Mouse (Mus musculus) heart, embryonic 13.5 days (tissue): ENCODE measurements at regions not wholly inside any gene's neighbourhood (a gene's known extent, or its start where the extent isn't known, plus 50 kb on each side); places are given as distances from the start of the nearest gene placed in this dataset.

ENCODE experiments used
- ATAC-seq: fragments of 200-750 bp; cut with Nextera tagmentation; 2 replicates; pipeline ENCODE4 v1.8.0; 2017; ENCODE audit warnings: moderate TSS enrichment; ENCODE audit not compliant: insufficient number of reproducible peaks, low FRiP score, low TSS enrichment; ENCODE audit errors: extremely low read depth
- H3K27ac ChIP-seq: fragments of 300-500 bp; sonication (generic); replicated peaks from 2 replicates; pipeline ENCODE4 v1.5.1; 2015; ENCODE audit warnings: moderate library complexity, mild to moderate bottlenecking, inconsistent platforms
- H3K27me3 ChIP-seq: fragments of 300-500 bp; sonication (generic); replicated peaks from 2 replicates; pipeline ENCODE4 v1.6.1; 2015; ENCODE audit warnings: mild to moderate bottlenecking, inconsistent platforms
- H3K36me3 ChIP-seq: fragments of 300-500 bp; sonication (generic); 2 replicates; pipeline ENCODE4 v1.6.1; 2015; ENCODE audit warnings: mild to moderate bottlenecking, inconsistent platforms
- H3K4me1 ChIP-seq: fragments of 300-500 bp; sonication (generic); 2 replicates; pipeline ENCODE4 v1.6.1; 2015; ENCODE audit warnings: inconsistent platforms
- H3K4me2 ChIP-seq: fragments of 300-500 bp; sonication (generic); 2 replicates; pipeline ENCODE4 v1.6.1; 2015; ENCODE audit warnings: inconsistent platforms, mild to moderate bottlenecking, moderate library complexity
- H3K4me3 ChIP-seq: fragments of 300-500 bp; sonication (generic); 2 replicates; pipeline ENCODE4 v1.5.1; 2015; ENCODE audit warnings: moderate library complexity, mild to moderate bottlenecking, inconsistent platforms
- H3K9ac ChIP-seq: fragments of 300-500 bp; sonication (generic); 2 replicates; pipeline ENCODE4 v1.6.1; 2015; ENCODE audit warnings: inconsistent platforms, mild to moderate bottlenecking, moderate library complexity
- H3K9me3 ChIP-seq: fragments of 300-500 bp; sonication (generic); 2 replicates; pipeline ENCODE4 v1.6.1; 2016; ENCODE audit warnings: inconsistent platforms
- WGBS: fragments of 180-500 bp; shearing (Covaris S2); methylation state at CpG from one replicate; pipeline ENCODE4 v1.1.7; 2015; ENCODE audit warnings: mixed read lengths; 5-methylcytosine and 5-hydroxymethylcytosine counted together

- Histone ChIP-seq H3K4me3 (no peak overlapping the region), H3K27me3 (peaks cover 91% of the 10 kb centered on the region), H3K36me3 (no peaks in the 10 kb centered on the region), H3K9ac (no peak overlapping the region), H3K9me3 (0 out of 2 replicates have a peak, but pooled peaks cover 2% of the 10 kb centered on the region), H3K4me2 (peak overlapping the region; percentile 35), H3K4me1 (peaks cover 5% of the 10 kb centered on the region; the same call in 1 of the 2 replicates), H3K27ac (no peak overlapping the region)
- no peak for ATAC-seq
- WGBS = 28% methylated on average over 12 of the region's 12 CpGs
Measured at GRCm38 (mm10) chr6:52078530-52079340, 66.4 kb upstream of the Skap2 start.

- 59% methylated on average over 15 of the region's 15 CpGs for WGBS
Measured at GRCm38 (mm10) chr6:52076179-52076932, 64.0 kb upstream of the Skap2 start.

GRCm38 (mm10) chr6:52074904-52075303 is 62.6 kb upstream of the Skap2 start:
- H3K9me3 ChIP-seq = 0 out of 2 replicates have a peak, but pooled peaks cover 2% of the 10 kb centered on the region
- H3K36me3 ChIP-seq = no peaks in the 10 kb centered on the region
- no peak overlapping the region for H3K4me2 ChIP-seq
- H3K27ac ChIP-seq = no peak overlapping the region
- ATAC-seq = no peak
- no peak overlapping the region for H3K9ac ChIP-seq
- peaks cover 5% of the 10 kb centered on the region; the same call in 1 of the 2 replicates for H3K4me1 ChIP-seq
- peaks cover 63% of the 10 kb centered on the region for H3K27me3 ChIP-seq
- 76% methylated on average over 2 of the region's 2 CpGs for whole genome bisulfite sequencing
- H3K4me3 ChIP-seq = no peak overlapping the region

More at GRCm38 (mm10) chr6:52076179-52076932, 64.0 kb upstream of the Skap2 start:
- Histone ChIP-seq H3K4me2 (no peak overlapping the region), H3K4me1 (peaks cover 5% of the 10 kb centered on the region; the same call in 1 of the 2 replicates), H3K9me3 (0 out of 2 replicates have a peak, but pooled peaks cover 2% of the 10 kb centered on the region), H3K9ac (no peak overlapping the region), H3K27ac (no peak overlapping the region), H3K27me3 (peaks cover 73% of the 10 kb centered on the region), H3K36me3 (no peaks in the 10 kb centered on the region), H3K4me3 (no peak overlapping the region)
- ATAC-seq = no peak

GRCm38 (mm10) chr6:52067151-52067550 is 54.8 kb upstream of the Skap2 start:
- WGBS = 61% methylated on average over 9 of the region's 9 CpGs
- ATAC-seq = no peak
- no peaks in the 10 kb centered on the region for H3K36me3 ChIP-seq
- no peak overlapping the region for H3K4me3 ChIP-seq
- no peak overlapping the region for H3K27ac ChIP-seq
- peaks cover 32% of the 10 kb centered on the region for H3K27me3 ChIP-seq
- no peaks in the 10 kb centered on the region for H3K9me3 ChIP-seq
- H3K9ac ChIP-seq = no peak overlapping the region
- no peak overlapping the region for H3K4me2 ChIP-seq
- no peaks in the 10 kb centered on the region for H3K4me1 ChIP-seq

- Histone ChIP-seq H3K36me3 (no peaks in the 10 kb centered on the region), H3K9ac (no peak overlapping the region), H3K4me3 (no peak overlapping the region), H3K4me1 (no peaks in the 10 kb centered on the region), H3K27me3 (peaks cover 37% of the 10 kb centered on the region), H3K27ac (no peak overlapping the region), H3K9me3 (no peaks in the 10 kb centered on the region), H3K4me2 (no peak overlapping the region)
- ATAC-seq = no peak
- 82% methylated on average over 10 of the region's 10 CpGs for WGBS
Measured at GRCm38 (mm10) chr6:52065652-52066051, 53.3 kb upstream of the Skap2 start.

GRCm38 (mm10) chr6:52064176-52065015 is 52.0 kb upstream of the Skap2 start:
- H3K27me3 ChIP-seq = peaks cover 48% of the 10 kb centered on the region
- no peaks in the 10 kb centered on the region for H3K4me1 ChIP-seq
- no peak overlapping the region for H3K4me3 ChIP-seq
- H3K4me2 ChIP-seq = no peak overlapping the region
- no peaks in the 10 kb centered on the region for H3K36me3 ChIP-seq
- no peak for ATAC-seq
- no peak overlapping the region; the same call in 1 of the 2 replicates for H3K27ac ChIP-seq
- 66% methylated on average over 13 of the region's 13 CpGs for whole genome bisulfite sequencing
- H3K9ac ChIP-seq = no peak overlapping the region
- no peaks in the 10 kb centered on the region for H3K9me3 ChIP-seq
